Mouse (Mus musculus) liver, embryonic 14.5 days (tissue): Measurements from ENCODE around the gene Gm48552. TPM values are rescaled to one million over a fixed set of nuclear protein-coding genes. Genes with fewer than 3 reads are reported as not detected.

Experiments
- ATAC-seq: fragments of 200-750 bp; cut with Nextera tagmentation; 2 replicates; pipeline ENCODE4 v1.8.0; 2017; ENCODE audit warnings: moderate number of reproducible peaks, mild to moderate bottlenecking, moderate library complexity; ENCODE audit not compliant: insufficient read depth
- DNase-seq, 3 experiments: peaks; one replicate each; pipeline ENCODE4 v3.0.0-alpha.2; 2012 to 2013; ENCODE audit warnings: low read depth in 3 of 3, low spot score in 3 of 3
- H3K27ac ChIP-seq: fragments of 300-500 bp; sonication (generic); 2 replicates; pipeline ENCODE4 v1.5.1; 2014; ENCODE audit warnings: moderate library complexity, mild to moderate bottlenecking, control low read depth, inconsistent platforms
- H3K27me3 ChIP-seq: fragments of 300-500 bp; sonication (generic); 2 replicates; pipeline ENCODE4 v1.6.1; 2014; ENCODE audit warnings: mild to moderate bottlenecking, low read length, moderate library complexity; ENCODE audit not compliant: control insufficient read depth, insufficient read depth
- H3K36me3 ChIP-seq: fragments of 300-500 bp; sonication (generic); replicated peaks from 2 replicates; pipeline ENCODE4 v1.6.1; 2014; ENCODE audit warnings: low read depth; ENCODE audit not compliant: control insufficient read depth, insufficient read depth
- H3K4me1 ChIP-seq, 2 experiments: fragments of 200-500 bp in 1 of 2; fragments of 300-500 bp in 1 of 2; sonication (generic) in 1 of 2; replicated peaks; 2 replicates each; pipeline ENCODE4 v1.6.1; 2012 to 2014; ENCODE audit warnings: antibody characterized with exemption in 1 of 2, inconsistent platforms in 1 of 2, low read length in 1 of 2; ENCODE audit not compliant: control insufficient read depth in 2 of 2, insufficient read depth in 2 of 2
- H3K4me2 ChIP-seq: fragments of 300-500 bp; sonication (generic); 2 replicates; pipeline ENCODE4 v1.6.1; 2014; ENCODE audit warnings: low read depth, mild to moderate bottlenecking, control low read depth, moderate library complexity
- H3K4me3 ChIP-seq, 2 experiments: fragments of 200-500 bp in 1 of 2; fragments of 300-500 bp in 1 of 2; sonication (generic) in 1 of 2; 2 replicates each; pipeline ENCODE4 v1.5.1; 2012 to 2014; ENCODE audit warnings: low read depth in 2 of 2, low read length in 2 of 2, mild to moderate bottlenecking in 2 of 2, control low read depth in 1 of 2, inconsistent platforms in 1 of 2, moderate library complexity in 1 of 2; ENCODE audit not compliant: insufficient read depth in 1 of 2
- H3K9ac ChIP-seq: fragments of 300-500 bp; sonication (generic); replicated peaks from 2 replicates; pipeline ENCODE4 v1.6.1; 2014; ENCODE audit warnings: mild to moderate bottlenecking, control low read depth, moderate library complexity
- H3K9me3 ChIP-seq: fragments of 300-500 bp; sonication (generic); 2 replicates; pipeline ENCODE4 v1.6.1; 2016; ENCODE audit warnings: low read length, mixed read lengths; ENCODE audit not compliant: control insufficient read depth
- CTCF ChIP-seq: IDR thresholded peaks from 2 replicates; pipeline ENCODE4 v1.5.1; 2016; ENCODE audit warnings: antibody characterized with exemption, low read depth, control low read depth
- EP300 ChIP-seq: IDR thresholded peaks from 2 replicates; pipeline ENCODE4 v1.6.1; 2016; ENCODE audit warnings: antibody characterized with exemption, low read depth
- WGBS: fragments of 180-500 bp; shearing (Covaris S2); extraction: QIAGEN DNeasy Blood & Tissue Kit; methylation state at CpG from one replicate; pipeline ENCODE4 v1.1.7; 2014; ENCODE audit not compliant: insufficient replicate concordance; 5-methylcytosine and 5-hydroxymethylcytosine counted together
- polyA plus RNA-seq, 2 experiments: library from polyadenylated mRNA; depleted of rRNA in 1 of 2; stranded (reverse) in 1 of 2; unstranded in 1 of 2; fragments of >200 nt; fragmentation: Nextera tagmentation in 1 of 2; extraction: Ambion mirVana in 1 of 2; gene quantifications; 2 replicates each; pipeline versions ENCODE4 v1.2.1 to v1.2.3; 2012 to 2014

Gm48552 gene
- polyA plus RNA-seq, 2 experiments, result 0.36 to 0.90 TPM

GRCm38 (mm10) chr10:81344421-81345161 lies 44.2 kb upstream of the Gm48552 start:
- WGBS, result 41% methylated on average over 8 of the region's 8 CpGs
- DNase-seq (no peak), ATAC-seq (no peak)
- Histone ChIP-seq H3K27ac (no peak overlapping the region), H3K4me1 (peaks cover 28 to 29% of the 10 kb centered on the region in 2 experiments), H3K9ac (no peak overlapping the region), H3K27me3 (peaks cover 41% of the 10 kb centered on the region), H3K9me3 (no peaks in the 10 kb centered on the region), H3K4me2 (no peak overlapping the region), H3K36me3 (peaks cover 4% of the 10 kb centered on the region), H3K4me3 (no peak overlapping the region)
- TF ChIP-seq CTCF (peak; percentile 47), EP300 (no peak)

- Histone ChIP-seq H3K27me3 (peaks cover 41% of the 10 kb centered on the region), H3K9me3 (no peaks in the 10 kb centered on the region), H3K4me2 (no peak overlapping the region), H3K4me1 (peaks cover 29 to 32% of the 10 kb centered on the region in 2 experiments), H3K36me3 (peaks cover 4% of the 10 kb centered on the region), H3K4me3 (no peak overlapping the region), H3K9ac (no peak overlapping the region), H3K27ac (no peak overlapping the region)
- no peak for TF ChIP-seq EP300
- TF ChIP-seq CTCF, result no peak
- no peak for DNase-seq
- 57% methylated on average over 4 of the region's 4 CpGs for WGBS
- ATAC-seq, result no peak
Observed at GRCm38 (mm10) chr10:81345162-81345534, 43.7 kb upstream of the Gm48552 start.

DNA sequence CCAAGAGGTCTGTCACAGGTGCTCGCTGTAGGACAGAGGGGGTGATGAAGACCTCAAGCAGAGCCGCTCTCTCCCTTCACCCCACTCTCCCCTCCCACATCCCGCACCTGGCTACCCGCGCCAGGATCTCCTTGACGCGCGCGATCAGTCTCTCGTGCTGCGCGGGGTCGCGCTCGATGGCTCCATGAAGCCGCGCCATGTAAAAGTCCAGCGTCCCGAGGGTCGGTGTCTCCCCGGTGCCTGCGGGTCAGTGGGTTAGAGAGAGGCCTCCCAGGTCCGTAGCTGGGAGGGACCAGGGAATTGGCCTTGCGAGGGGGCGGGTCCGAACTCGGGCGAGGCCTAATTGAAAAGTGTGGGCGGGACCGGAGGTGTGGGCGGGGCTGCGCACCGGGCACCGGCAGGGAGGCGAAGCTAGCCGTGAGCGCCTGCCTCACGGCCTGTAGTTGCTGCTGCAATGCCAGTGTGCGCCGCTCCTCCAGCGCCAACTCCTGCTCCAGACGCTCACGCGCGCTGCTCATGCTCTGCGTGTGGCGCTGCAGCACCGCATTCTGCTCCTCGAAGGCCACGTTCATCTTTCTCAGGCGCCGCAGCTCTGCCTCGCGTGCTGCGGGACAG lies 42.2 kb upstream of the Gm48552 start:
- Histone ChIP-seq H3K27me3 (peaks cover 40% of the 10 kb centered on the region), H3K36me3 (peaks cover 4% of the 10 kb centered on the region), H3K4me1 (peaks cover 28 to 29% of the 10 kb centered on the region in 2 experiments), H3K4me3 (peak overlapping the region; percentile 4 to 29; a peak in 3 of 4 replicates), H3K9me3 (no peaks in the 10 kb centered on the region), H3K9ac (no peak overlapping the region), H3K4me2 (peak overlapping the region; percentile 63), H3K27ac (no peak overlapping the region)
- ATAC-seq (peak; percentile 5; the same call in 1 of the 2 replicates), DNase-seq (peak; percentile 56 to 68 (median 62))
- WGBS, result 10% methylated on average over 55 of the region's 55 CpGs
- TF ChIP-seq EP300 (no peak), CTCF (peak; percentile 61)

DNA sequence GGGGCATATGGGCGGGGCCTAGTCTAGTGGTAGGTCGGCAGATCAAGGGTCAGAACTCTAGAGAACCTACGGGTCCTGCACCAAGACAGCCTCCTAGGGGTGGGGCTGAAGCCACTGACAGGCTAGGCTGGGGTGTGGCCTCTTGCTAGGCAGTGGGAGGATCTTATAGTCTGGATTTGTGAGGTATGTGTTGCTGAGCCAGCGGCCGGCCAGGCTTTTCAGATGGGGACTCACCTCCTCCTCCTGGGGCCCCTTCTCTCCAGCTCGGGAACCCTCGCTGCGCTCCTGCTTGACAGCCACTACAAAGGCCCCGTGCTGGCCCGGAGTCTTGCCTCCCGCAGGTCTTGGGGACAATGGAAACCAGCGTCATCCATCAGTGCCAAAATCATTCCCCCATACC lies 39.7 kb upstream of the Gm48552 start:
- H3K27ac ChIP-seq, result peak overlapping the region; percentile 80
- peak; percentile 35; the same call in 1 of the 2 replicates for TF ChIP-seq CTCF
- TF ChIP-seq EP300, result no peak
- ATAC-seq, result peak; percentile 29; the same call in 1 of the 2 replicates

DNA sequence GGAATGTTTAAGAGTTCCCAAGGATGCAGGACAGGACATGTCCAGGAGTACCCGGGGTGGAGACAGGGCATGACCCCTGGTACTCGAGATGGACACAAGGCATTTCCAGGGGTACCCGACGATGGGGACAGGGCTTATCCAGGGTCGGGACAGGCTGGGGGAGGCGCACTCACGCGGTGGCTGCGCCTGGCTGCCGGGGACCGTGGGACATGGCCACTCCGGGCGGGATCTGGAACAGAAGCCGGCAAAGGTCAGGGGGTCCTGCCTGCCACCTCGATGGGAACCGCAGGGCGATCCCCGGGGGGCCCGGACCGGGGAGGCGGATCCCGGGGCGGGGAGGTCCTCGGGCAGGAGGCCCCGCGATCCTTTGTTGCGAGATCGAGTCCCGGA lies 38.8 kb upstream of the Gm48552 start:
- H3K36me3 ChIP-seq, result peaks cover 4% of the 10 kb centered on the region
- DNase-seq (no peak), ATAC-seq (no peak; the same call in 1 of the 2 replicates)
- TF ChIP-seq EP300, result no peak
- TF ChIP-seq CTCF, result no peak
- no peaks in the 10 kb centered on the region for H3K9me3 ChIP-seq
- H3K9ac ChIP-seq, result peak overlapping the region; percentile 93
- peaks cover 8% of the 10 kb centered on the region for H3K27me3 ChIP-seq
- peak overlapping the region; percentile 79 for H3K4me2 ChIP-seq
- H3K27ac ChIP-seq, result peak overlapping the region; percentile 80
- peak overlapping the region; percentile 79 to 84 for H3K4me3 ChIP-seq
- peaks cover 40 to 43% of the 10 kb centered on the region in 2 experiments for H3K4me1 ChIP-seq
- under 1% methylated on average over 29 of the region's 29 CpGs for WGBS

More for the DNA sequence above, 39.7 kb upstream of the Gm48552 start:
- Histone ChIP-seq H3K27me3 (peaks cover 15% of the 10 kb centered on the region), H3K4me1 (peaks cover 40 to 43% of the 10 kb centered on the region in 2 experiments), H3K9me3 (no peaks in the 10 kb centered on the region), H3K4me2 (peak overlapping the region; percentile 79), H3K9ac (peak overlapping the region; percentile 93), H3K36me3 (peaks cover 4% of the 10 kb centered on the region), H3K4me3 (peak overlapping the region; percentile 79 to 84)
- WGBS, result 10% methylated on average over 12 of the region's 12 CpGs
- peak; percentile 67 to 72 (median 68) for DNase-seq
